Mouse (Mus musculus) embryonic stem cell, embryonic (primary cell): ENCODE results near the gene Tbce.

Source experiments
- CTCF ChIA-PET, 4 experiments: fragments of 300-600 bp in 2 of 4; fragments of 350-600 bp in 2 of 4; sonication (Branson Sonifier 250); formaldehyde crosslinking; loops; one replicate each; lab custom pipeline; 2022; ENCODE audit warnings: inconsistent platforms in 2 of 4; lab: Charles Lee
- POLR2A ChIA-PET, 4 experiments: fragments of 300-600 bp in 2 of 4; fragments of 350-600 bp in 2 of 4; sonication (Branson Sonifier 250); formaldehyde crosslinking; loops; one replicate each; lab custom pipeline; 2022; ENCODE audit warnings: antibody characterized with exemption in 4 of 4, inconsistent platforms in 1 of 4; lab: Charles Lee

The Tbce gene

GRCm38 (mm10) chr13:13960211-13960610 lies 79.2 kb downstream of the Tbce start:
- POLR2A ChIA-PET: interaction anchor here in 2 of 4 experiments (1.9 to 8.2 kb wide), 2 partner anchors 5 to 9 kb away, joined by 9 to 119 read pairs; no protein-coding TSS in a partner anchor
- CTCF ChIA-PET: no interaction called here

GRCm38 (mm10) chr13:13956686-13957085 lies 82.8 kb downstream of the Tbce start:
- CTCF ChIA-PET: interaction anchor here in 1 of 4 experiments (3.6 kb wide), 1 partner anchor 67 kb away, joined by 12 read pairs; no protein-coding TSS in a partner anchor
- POLR2A ChIA-PET: interaction anchor here in 3 of 4 experiments (0.6 to 8.2 kb wide), 7 partner anchors 8 to 136 kb away, joined by 3 to 142 read pairs (median 10); no protein-coding TSS in a partner anchor

GRCm38 (mm10) chr13:13954931-13955330 lies 84.5 kb downstream of the Tbce start:
- CTCF ChIA-PET: interaction anchor here in 3 of 4 experiments (0.5 to 3.6 kb wide), 5 partner anchors 11 to 1278 kb away, joined by 3 to 12 read pairs (median 4); partner anchors contain the start of gene Ggps1 (in 1 of the 3)

GRCm38 (mm10) chr13:13953874-13954832 lies 85.3 kb downstream of the Tbce start, which contains the start of gene B3galnt2:
TSS of gene B3galnt2 (plus strand) at chr13:13954469.
- ChIA-PET POLR2A (interaction anchor here (0.6 to 8.2 kb wide), 42 partner anchors 11 to 659 kb away, joined by 3 to 142 read pairs (median 4); partner anchors contain the start of genes Arid4b (in 2 of the 4), Tbce (in 2 of the 4), Ggps1 (in 1 of the 4) and Lyst (in 1 of the 4)), CTCF (interaction anchor here in 3 of 4 experiments (0.5 to 3.6 kb wide), 5 partner anchors 11 to 1278 kb away, joined by 3 to 12 read pairs (median 4); partner anchors contain the start of gene Ggps1 (in 1 of the 3))

More at GRCm38 (mm10) chr13:13954931-13955330, 84.5 kb downstream of the Tbce start:
- POLR2A ChIA-PET: interaction anchor here (0.6 to 8.2 kb wide), 35 partner anchors 10 to 658 kb away, joined by 3 to 142 read pairs (median 4); partner anchors contain the start of genes Arid4b (in 2 of the 4), Tbce (in 2 of the 4), Ggps1 (in 1 of the 4) and Lyst (in 1 of the 4)
